Mouse (Mus musculus): ENCODE measurements around the gene Urb2. TPM values are rescaled to one million over a fixed set of nuclear protein-coding genes. Genes with fewer than 3 reads are reported as not detected.
A peak's percentile ranks its signal among the peaks of the same experiment; 100 is the strongest.

The Urb2 gene
- polyA plus RNA-seq, 1 experiment from 2014 or later: 0.88 TPM

DNA sequence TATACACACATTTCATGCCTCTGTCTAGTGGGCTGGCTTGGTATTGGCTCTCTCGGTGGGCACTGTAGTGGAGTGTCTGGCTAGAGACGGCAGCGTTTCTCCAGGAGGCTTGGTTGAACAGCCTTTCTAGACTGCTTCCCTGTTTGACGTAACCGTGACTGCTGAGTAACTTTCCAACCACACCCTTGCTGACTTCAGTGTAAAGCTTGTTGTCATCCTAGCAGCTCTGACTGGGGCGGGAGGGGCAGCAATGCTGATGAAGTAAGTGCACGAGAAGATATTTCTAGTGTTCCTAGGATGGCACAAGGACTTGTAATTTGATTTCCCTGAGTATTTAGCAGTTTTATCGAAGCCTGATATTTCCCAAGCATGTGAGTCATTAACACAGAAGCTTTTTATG is 24.5 kb downstream of the Urb2 start:
- Histone ChIP-seq H3K9ac (replicated peaks; ENCODE audit: low read depth) (no peak overlapping the region), H3K4me1 (ENCODE audit: insufficient read depth, low read depth, low read length) (no peaks in the 10 kb centered on the region), H3K36me3 (ENCODE audit: insufficient read depth, low read length) (no peaks in the 10 kb centered on the region), H3K9me3 (ENCODE audit: low read length) (no peaks in the 10 kb centered on the region), H3K4me3 (ENCODE audit: low read depth, low read length) (no peak overlapping the region), H3K4me2 (replicated peaks; ENCODE audit: low read depth, low read length) (no peak overlapping the region), H3K27me3 (replicated peaks; ENCODE audit: insufficient read depth, low read length) (no peaks in the 10 kb centered on the region), H3K27ac (ENCODE audit: low read length) (no peak overlapping the region)
- DNase-seq (ENCODE audit: low spot score) (no peak), ATAC-seq (no peak)
- WGBS: 89% methylated on average over 8 of the region's 8 CpGs
- TF ChIP-seq CTCF (IDR thresholded peaks at IDR 0.05): no peak
- TF ChIP-seq EP300 (IDR thresholded peaks at IDR 0.05): no peak

DNA sequence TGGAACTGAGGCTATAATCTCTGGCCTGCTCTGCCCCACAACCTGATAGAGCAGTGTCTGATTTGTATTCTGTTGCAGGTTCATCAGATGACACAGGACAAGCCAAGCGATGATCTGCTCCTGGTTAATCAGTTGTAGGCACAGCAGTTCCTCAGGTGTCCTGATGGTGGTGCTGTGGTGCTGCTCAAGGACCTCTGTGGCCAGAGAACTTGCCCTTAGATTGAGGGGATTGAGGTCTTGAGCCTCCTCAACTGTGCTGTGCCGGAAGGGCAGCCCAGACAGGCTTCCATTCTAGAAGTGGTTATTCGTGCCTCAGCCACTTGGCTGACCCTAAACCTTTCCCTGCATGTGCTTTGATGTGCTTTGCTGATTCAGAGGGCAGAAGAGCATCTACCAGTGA is 30.8 kb downstream of the Urb2 start:
- no peak overlapping the region for H3K27ac ChIP-seq (ENCODE audit: low read length)
- no peak overlapping the region for H3K4me3 ChIP-seq (ENCODE audit: low read depth, low read length)
- H3K27me3 ChIP-seq (replicated peaks; ENCODE audit: insufficient read depth, low read length): no peaks in the 10 kb centered on the region
- H3K9ac ChIP-seq (replicated peaks; ENCODE audit: low read depth): no peak overlapping the region
- peak; percentile 50 for ATAC-seq
- 15% methylated on average over 3 of the region's 3 CpGs for WGBS
- H3K4me1 ChIP-seq (ENCODE audit: insufficient read depth, low read depth, low read length): no peaks in the 10 kb centered on the region
- H3K9me3 ChIP-seq (ENCODE audit: low read length): no peaks in the 10 kb centered on the region
- TF ChIP-seq EP300 (IDR thresholded peaks at IDR 0.05) (no peak), CTCF (IDR thresholded peaks at IDR 0.05) (peak; percentile 99)
- peak; percentile 68 for DNase-seq (ENCODE audit: low spot score)
- H3K36me3 ChIP-seq (ENCODE audit: insufficient read depth, low read length): no peaks in the 10 kb centered on the region
- H3K4me2 ChIP-seq (replicated peaks; ENCODE audit: low read depth, low read length): no peak overlapping the region

DNA sequence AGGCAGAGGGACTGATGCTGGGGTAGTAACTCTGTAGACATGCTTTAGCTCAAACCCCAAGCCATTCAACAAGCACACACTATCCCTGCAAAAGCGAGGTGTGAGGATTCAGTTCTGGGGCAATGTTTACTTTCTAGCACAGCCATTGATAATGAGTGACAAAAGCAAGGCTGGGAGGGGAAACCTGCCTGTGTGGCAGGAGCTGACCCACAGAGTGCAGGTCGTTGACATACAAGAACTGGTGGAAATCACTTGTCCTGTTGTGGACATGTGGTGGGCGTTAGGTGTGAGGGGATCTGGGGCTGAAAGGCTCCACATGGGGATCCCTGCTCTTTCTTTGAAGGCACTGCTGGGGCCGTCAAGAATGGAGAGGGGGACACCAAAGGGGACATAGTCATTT is 31.3 kb downstream of the Urb2 start:
- H3K36me3 ChIP-seq (ENCODE audit: insufficient read depth, low read length): no peaks in the 10 kb centered on the region
- no peaks in the 10 kb centered on the region for H3K4me1 ChIP-seq (ENCODE audit: insufficient read depth, low read depth, low read length)
- no peaks in the 10 kb centered on the region for H3K27me3 ChIP-seq (replicated peaks; ENCODE audit: insufficient read depth, low read length)
- ATAC-seq (no peak), DNase-seq (ENCODE audit: low spot score) (no peak)
- no peak overlapping the region for H3K4me3 ChIP-seq (ENCODE audit: low read depth, low read length)
- H3K4me2 ChIP-seq (replicated peaks; ENCODE audit: low read depth, low read length): no peak overlapping the region
- WGBS: 50% methylated on average over 4 of the region's 4 CpGs
- no peak overlapping the region for H3K27ac ChIP-seq (ENCODE audit: low read length)
- no peak overlapping the region for H3K9ac ChIP-seq (replicated peaks; ENCODE audit: low read depth)
- TF ChIP-seq EP300 (IDR thresholded peaks at IDR 0.05): no peak
- no peak for TF ChIP-seq CTCF (IDR thresholded peaks at IDR 0.05)
- no peaks in the 10 kb centered on the region for H3K9me3 ChIP-seq (ENCODE audit: low read length)

DNA sequence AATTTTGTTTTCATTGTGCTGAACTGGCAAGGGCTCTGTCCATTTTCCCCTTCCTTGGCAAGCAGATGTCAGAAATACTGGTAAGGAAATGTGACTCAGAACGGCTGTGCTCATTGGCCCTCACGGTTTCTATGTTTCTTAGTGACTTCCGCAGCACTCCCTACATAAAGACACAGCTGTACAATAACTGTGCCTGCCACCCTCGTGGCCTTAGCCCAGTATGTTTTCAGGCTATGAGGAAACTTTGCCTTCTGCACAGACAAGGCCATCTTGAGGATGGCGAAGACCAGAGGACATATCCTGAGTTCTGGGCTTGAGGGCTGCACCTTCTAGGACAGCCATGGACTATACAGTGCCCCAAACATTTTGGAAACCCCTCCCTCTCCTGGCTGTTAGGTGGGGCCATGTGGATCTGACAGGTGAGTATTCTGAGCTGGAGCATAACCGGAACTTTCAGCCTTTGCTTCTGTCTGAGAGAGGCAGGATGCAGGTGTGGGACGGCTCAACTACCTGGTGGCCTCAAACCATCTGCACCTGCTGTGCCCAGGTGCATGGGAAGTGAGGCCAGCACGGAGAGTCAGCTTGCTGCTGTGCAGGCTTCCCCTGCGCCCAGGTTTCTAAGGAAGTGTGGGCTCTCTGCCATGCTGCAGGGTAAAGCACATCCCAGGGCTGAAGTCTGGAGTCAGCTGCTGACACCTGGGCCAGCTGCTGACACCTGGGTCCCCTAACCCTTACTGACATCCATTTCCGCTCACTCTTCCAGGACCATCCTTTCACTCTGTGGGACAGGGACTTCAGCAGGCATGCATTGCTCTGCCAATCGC is 35.7 kb downstream of the Urb2 start:
- H3K4me1 ChIP-seq (ENCODE audit: insufficient read depth, low read depth, low read length): no peaks in the 10 kb centered on the region
- no peaks in the 10 kb centered on the region for H3K27me3 ChIP-seq (replicated peaks; ENCODE audit: insufficient read depth, low read length)
- H3K4me2 ChIP-seq (replicated peaks; ENCODE audit: low read depth, low read length): no peak overlapping the region
- H3K27ac ChIP-seq (ENCODE audit: low read length): no peak overlapping the region
- no peak overlapping the region for H3K9ac ChIP-seq (replicated peaks; ENCODE audit: low read depth)
- DNase-seq (ENCODE audit: low spot score) (no peak), ATAC-seq (no peak)
- WGBS: 62% methylated on average over 11 of the region's 11 CpGs
- no peaks in the 10 kb centered on the region for H3K36me3 ChIP-seq (ENCODE audit: insufficient read depth, low read length)
- TF ChIP-seq EP300 (IDR thresholded peaks at IDR 0.05) (no peak), CTCF (IDR thresholded peaks at IDR 0.05) (no peak)
- no peak overlapping the region for H3K4me3 ChIP-seq (ENCODE audit: low read depth, low read length)
- H3K9me3 ChIP-seq (ENCODE audit: low read length): no peaks in the 10 kb centered on the region

DNA sequence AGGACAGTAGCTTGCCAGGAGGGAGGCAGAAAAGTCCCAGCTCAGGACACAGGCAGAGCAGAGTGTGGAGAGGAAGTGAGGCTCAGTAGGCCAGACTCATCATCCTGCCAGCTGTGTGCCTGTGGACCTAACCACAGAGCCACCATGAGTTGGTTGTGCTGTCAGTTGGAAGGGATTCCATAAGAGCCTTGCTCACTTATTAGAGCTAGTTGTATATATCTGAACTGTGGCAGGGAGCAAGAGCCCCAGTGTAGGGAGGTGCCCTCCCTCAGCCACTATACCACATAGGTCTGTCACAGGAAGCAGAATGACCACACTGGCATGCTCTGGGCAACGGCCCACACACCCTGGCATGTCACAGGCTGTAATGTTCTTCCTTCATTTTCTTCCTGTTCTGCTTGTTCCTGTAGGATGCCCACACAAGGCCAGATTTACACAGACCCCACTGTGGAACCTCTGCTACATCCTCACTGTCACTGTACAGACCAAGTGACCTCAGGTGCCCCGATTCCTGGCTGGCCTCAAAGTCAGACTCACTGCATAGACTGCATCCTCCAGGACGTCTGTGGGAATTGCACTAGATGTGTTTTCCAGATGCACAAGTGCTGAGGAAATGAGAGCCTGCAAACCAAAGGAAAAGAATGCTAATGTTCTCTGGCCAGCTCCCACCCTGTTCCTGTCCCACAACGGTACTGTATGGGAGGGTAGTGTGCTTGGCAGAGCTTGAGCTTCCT is 45.2 kb downstream of the Urb2 start:
- peak; percentile 63 for DNase-seq (ENCODE audit: low spot score)
- 37% methylated on average over 4 of the region's 4 CpGs for WGBS
- H3K4me2 ChIP-seq (replicated peaks; ENCODE audit: low read depth, low read length): no peak overlapping the region
- H3K4me3 ChIP-seq (ENCODE audit: low read depth, low read length): no peak overlapping the region
- no peak overlapping the region for H3K9ac ChIP-seq (replicated peaks; ENCODE audit: low read depth)
- no peaks in the 10 kb centered on the region for H3K27me3 ChIP-seq (replicated peaks; ENCODE audit: insufficient read depth, low read length)
- no peaks in the 10 kb centered on the region for H3K9me3 ChIP-seq (ENCODE audit: low read length)
- ATAC-seq: peak; percentile 80
- H3K4me1 ChIP-seq (ENCODE audit: insufficient read depth, low read depth, low read length): no peaks in the 10 kb centered on the region
- TF ChIP-seq CTCF (IDR thresholded peaks at IDR 0.05) (peak; percentile 37; the same call in 1 of the 2 replicates), EP300 (IDR thresholded peaks at IDR 0.05) (no peak)
- no peak overlapping the region for H3K27ac ChIP-seq (ENCODE audit: low read length)
- no peaks in the 10 kb centered on the region for H3K36me3 ChIP-seq (ENCODE audit: insufficient read depth, low read length)

DNA sequence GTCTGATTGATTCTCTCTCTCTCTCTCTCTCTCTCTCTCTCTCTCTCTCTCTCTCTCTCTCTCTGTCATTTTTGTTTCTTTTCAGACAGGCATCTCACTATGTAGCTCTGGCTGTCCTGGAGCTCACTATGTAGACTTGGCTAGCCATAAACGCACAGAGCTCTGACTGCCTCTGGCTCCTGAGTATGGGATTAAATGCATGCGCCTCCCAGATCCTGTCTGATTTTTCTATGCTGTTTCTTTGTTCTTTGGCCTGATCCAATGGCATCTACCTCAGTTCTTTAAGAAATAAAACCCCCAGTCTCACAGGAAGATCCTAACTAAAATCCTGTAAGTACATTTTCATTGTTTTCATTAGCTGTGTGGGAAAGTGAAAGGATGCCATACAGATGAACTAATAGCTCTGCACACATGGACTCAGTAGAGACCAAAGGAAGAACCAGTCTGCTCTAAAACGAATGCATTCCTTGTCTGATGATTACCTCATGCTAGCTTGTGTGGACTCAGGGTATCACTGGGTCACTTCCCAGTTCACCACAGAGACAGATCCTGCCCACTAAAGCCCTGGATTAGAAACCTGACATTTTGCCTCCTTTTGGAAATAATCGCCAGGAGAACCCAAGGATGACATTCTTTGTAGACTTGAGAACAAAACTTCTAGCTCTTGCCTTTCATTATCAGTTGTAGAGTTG is 45.9 kb downstream of the Urb2 start:
- TF ChIP-seq CTCF (IDR thresholded peaks at IDR 0.05) (no peak), EP300 (IDR thresholded peaks at IDR 0.05) (no peak)
- ATAC-seq: no peak
- Histone ChIP-seq H3K36me3 (ENCODE audit: insufficient read depth, low read length) (no peaks in the 10 kb centered on the region), H3K4me2 (replicated peaks; ENCODE audit: low read depth, low read length) (no peak overlapping the region), H3K4me1 (ENCODE audit: insufficient read depth, low read depth, low read length) (no peaks in the 10 kb centered on the region), H3K9ac (replicated peaks; ENCODE audit: low read depth) (no peak overlapping the region), H3K27me3 (replicated peaks; ENCODE audit: insufficient read depth, low read length) (no peaks in the 10 kb centered on the region), H3K4me3 (ENCODE audit: low read depth, low read length) (no peak overlapping the region), H3K9me3 (ENCODE audit: low read length) (no peaks in the 10 kb centered on the region), H3K27ac (ENCODE audit: low read length) (no peak overlapping the region)
- no peak for DNase-seq (ENCODE audit: low spot score)
- WGBS: 67% methylated on average over 4 of the region's 4 CpGs

Data from lung, postnatal 0 days (tissue).